Mouse (Mus musculus): ENCODE measurements around the gene Arl6ip4.

DNA sequence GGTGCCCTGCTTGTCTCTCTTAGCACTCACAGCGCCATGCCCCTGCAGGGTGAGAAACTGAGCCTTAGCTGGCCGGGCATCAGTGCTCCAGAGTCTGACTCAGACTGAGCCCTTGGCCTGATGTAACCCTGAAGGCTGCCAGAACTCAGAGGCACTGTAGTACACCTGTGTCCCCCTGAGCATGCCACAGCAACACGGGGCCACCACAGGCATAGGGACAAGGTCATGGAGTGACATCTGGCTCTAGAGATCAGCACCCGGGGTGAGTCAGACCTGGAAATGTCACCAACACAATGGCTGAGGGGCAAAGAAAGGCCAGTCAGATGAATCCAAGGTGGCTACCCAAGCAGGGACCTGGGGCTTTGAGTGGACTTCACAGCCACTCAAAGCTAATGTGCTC lies 29.0 kb upstream of the Arl6ip4 start:
- TF ChIP-seq POLR2A (IDR thresholded peaks at IDR 0.05; ENCODE audit: borderline replicate concordance, extremely low read depth, low read depth, low read length) (no peak), CTCF (IDR thresholded peaks at IDR 0.05; ENCODE audit: insufficient read depth, low read length) (no peak)
